Mouse (Mus musculus): Measurements from ENCODE around the gene Fermt1.

Fermt1 gene

DNA sequence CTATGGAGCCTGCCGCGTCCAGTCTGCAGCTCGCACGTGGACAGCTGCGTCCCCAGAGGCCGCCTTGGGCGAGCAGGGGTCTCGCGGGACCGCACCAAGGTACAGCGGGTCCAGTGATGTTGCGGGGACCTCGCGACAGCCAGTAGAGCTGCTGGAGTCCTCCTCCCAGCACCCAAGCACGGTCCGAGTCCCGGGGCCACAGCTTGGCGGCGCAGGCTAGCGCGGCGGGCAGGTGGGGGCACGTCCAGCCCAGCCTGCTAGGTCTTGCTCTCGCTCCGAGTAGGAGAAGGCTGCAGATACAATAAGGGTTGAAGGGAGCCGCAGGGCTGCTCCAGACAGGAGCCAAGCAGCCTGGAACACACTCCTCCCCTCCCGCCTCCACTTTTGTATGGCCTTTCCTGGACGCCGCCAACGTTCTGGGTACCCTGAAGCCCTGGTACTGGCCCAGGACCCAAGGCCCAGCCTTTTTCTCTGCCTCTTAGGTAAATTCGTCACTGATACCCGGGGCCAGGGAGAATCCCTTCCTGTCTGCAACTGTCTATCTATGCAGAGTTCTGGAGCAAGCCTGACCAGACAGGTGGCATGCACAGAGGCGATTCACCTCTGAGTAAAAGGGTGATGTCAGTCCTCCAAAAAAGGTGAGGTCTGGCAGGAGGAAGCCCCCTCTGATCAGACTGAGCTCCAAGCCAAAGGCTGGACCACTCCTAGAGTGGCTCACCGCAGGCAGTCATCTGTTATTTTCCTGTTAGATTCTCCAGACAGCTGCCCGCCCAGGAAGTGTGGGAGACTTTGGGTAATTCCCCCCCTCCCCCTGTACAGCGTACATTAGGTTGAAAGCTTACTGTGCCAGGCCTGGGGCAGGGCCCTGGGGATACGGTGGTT is at the start of gene Fermt1:
Gene Fermt1, minus strand, starts transcription at position 581 of the 882 bp plus-strand sequence.
- no peak for DNase-seq (ENCODE audit: low read depth, low spot score)

GRCm38 (mm10) chr2:132992659-132993531 is 47.2 kb upstream of the Fermt1 start:
- no peak for DNase-seq (ENCODE audit: low read depth, low spot score)

DNA sequence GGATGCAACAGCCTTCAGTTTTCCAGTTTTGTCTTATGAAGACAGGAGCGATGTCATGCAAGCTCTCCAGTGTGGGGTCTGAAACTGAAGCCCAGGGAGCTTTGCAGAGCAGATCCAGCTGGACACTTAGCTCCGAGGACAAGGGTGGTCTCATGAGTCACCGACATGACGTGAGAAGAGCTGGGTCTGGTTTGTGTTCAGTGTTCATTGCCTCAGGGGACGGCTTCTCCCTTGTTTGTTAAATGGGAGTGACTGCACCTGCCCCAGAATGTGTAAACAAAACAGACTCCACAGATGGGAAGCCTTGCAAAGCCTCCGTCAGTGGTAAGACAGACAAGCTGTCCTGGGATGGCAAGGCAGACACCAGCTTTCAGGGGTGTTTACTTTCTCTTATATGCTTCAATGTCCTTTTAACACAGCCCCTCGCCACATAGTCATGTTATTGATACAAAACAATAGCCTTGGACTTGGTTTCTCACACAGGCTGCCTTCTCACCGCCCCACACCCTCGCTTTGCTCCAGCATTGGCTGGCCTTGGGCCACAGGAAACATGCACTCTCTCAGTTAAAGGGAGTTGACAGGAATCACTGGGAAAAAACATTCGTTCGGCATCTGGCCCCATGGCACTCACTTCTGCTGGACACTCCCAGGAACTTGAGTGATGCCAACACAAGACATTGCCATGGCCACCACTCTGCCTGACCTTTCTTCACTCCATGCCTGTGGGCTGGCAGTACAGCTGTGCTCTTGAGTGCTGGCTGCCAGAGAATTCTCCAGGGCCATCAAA is 44.3 kb upstream of the Fermt1 start:
- no peak for DNase-seq (ENCODE audit: low read depth, low spot score)

DNA sequence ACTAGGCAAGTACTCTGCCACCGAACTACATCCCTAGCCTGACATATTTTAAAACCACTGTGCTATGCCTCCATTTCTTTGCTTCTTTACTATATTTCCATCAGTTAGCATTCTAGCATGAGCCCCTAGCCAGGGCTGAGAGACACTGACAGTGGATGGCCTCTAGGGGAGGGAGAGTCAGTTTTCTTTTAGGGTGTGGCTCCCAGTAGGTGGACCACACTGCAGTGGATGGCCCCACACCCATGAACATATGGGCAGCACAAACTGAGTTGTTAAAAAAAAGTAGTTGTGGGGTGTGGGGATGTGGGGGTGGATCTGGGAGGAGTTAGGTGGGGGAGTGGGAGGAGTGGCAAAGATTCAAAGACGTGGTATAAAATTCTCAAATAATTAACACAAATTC is 27.6 kb upstream of the Fermt1 start:
- DNase-seq (ENCODE audit: low read depth, low spot score) = no peak

DNA sequence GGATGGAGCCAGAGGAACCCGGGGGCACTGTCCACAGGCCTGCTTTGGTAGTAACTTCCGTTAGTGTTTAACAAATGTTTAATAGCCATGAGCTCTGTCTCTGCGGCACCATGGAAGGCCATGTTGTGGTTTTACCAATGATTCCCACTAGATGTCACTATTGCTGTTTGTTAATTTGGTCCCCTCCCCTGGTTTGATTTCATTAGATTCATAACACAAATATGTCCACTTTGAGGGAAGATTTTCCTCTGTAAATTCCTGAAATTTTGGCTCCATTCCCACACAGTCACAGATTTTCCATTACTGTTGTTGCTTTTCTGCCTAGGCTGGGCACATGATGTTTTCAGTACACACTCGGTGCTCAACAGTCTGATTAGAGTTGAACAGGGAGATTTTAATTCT is 25.1 kb upstream of the Fermt1 start:
- DNase-seq (ENCODE audit: low read depth, low spot score) = no peak

GRCm38 (mm10) chr2:132957786-132958185 is 12.1 kb upstream of the Fermt1 start:
- DNase-seq (ENCODE audit: low read depth, low spot score) = no peak

- no peak for DNase-seq (ENCODE audit: low read depth, low spot score)
Observed at GRCm38 (mm10) chr2:132952197-132952596, 6.5 kb upstream of the Fermt1 start.

DNA sequence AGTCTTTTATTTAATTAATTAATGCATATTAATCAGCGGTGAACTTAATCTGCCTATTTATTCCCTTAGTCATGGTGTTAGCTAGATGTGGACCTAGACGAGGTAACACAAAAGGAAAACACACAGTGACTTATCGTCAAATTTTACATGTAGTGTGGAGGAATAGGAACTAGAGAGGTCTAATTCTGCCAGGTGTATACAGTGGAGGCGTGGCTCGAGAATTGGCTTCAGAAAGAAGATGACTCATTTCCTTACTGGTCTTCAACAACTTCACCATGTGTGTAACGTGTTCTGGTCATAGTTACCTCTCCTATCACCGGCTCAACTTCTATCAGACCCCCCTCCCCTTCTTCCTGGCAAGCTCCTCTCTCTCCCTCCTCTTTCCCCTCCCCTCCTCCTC is 2.5 kb upstream of the Fermt1 start:
- DNase-seq (ENCODE audit: low read depth, low spot score) = no peak

DNA sequence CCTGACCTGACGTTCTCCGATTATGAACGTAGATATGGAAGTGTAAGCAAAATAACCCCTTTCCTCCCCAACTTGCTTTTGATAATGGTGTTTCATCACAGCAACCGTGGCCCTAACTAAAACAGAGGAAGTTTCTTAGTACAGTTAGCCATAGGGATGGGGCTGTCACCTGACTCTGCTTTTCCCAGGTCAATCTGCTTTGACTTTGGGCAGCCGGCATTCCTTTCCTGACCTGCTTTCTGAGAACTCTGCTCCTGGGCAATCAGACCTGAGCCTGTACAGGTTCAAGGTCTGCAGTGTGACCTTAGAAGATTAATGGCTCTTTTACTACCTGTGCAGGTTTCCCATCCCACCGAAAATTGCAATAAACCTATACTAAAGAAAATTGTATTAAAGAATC is 1.3 kb upstream of the Fermt1 start:
- DNase-seq (ENCODE audit: low read depth, low spot score) = no peak

GRCm38 (mm10) chr2:132944711-132945325 is 888 bp downstream of the Fermt1 start:
- DNase-seq (ENCODE audit: low read depth, low spot score) = no peak

GRCm38 (mm10) chr2:132943997-132944396 is 1.7 kb downstream of the Fermt1 start:
- DNase-seq (ENCODE audit: low read depth, low spot score) = no peak

- DNase-seq (ENCODE audit: low read depth, low spot score) = no peak
Observed at GRCm38 (mm10) chr2:132943596-132943995, 2.1 kb downstream of the Fermt1 start.

DNA sequence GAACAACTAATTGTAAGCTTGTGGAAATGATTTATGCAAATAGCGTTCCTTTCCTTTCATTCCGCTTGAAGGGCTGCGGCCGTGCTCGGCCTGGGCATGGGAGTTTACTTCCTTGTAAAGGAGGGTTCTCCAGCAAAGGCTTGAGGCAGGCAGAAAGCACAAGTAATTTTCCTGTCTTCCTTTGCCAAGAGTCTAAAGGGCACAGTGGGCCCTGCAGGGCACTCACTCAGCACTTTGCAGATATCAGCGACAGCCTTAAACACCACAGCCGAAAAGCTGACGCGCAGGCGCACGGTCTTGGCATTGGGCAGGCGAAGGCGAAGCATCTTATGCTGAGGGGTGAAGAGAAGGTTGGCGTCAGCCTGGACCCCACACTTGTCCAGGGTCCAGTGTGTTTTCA is 6.7 kb downstream of the Fermt1 start:
- no peak for DNase-seq (ENCODE audit: low read depth, low spot score)

GRCm38 (mm10) chr2:132936176-132936575 is 9.5 kb downstream of the Fermt1 start:
- DNase-seq (ENCODE audit: low read depth, low spot score) = no peak

DNA sequence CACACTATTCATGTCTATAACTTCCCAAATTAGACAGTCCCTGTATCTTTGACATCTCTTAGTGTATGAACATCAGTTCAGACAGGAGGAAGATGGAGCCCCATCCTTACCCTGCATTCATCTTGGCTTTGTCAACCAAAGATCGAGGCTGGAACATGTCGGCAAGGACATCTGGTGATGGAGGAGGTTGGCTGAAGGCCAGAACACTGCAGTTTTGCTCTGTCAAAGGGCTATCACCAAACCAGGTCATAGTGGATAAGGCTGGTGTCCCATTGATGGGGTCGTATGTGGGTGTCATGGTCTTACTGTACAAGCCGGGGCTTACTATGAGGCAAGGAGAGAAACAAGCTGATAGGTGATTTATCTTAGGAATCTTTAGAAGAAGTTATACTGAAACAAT is 11.0 kb downstream of the Fermt1 start:
- DNase-seq (ENCODE audit: low read depth, low spot score) = no peak

GRCm38 (mm10) chr2:132934142-132934541 is 11.6 kb downstream of the Fermt1 start:
- no peak for DNase-seq (ENCODE audit: low read depth, low spot score)

- DNase-seq (ENCODE audit: low read depth, low spot score) = no peak
Observed at GRCm38 (mm10) chr2:132928999-132929398, 16.7 kb downstream of the Fermt1 start.

GRCm38 (mm10) chr2:132927871-132928270 is 17.8 kb downstream of the Fermt1 start:
- no peak for DNase-seq (ENCODE audit: low read depth, low spot score)

- no peak for DNase-seq (ENCODE audit: low read depth, low spot score)
Observed at GRCm38 (mm10) chr2:132927298-132927697, 18.4 kb downstream of the Fermt1 start.

GRCm38 (mm10) chr2:132923290-132924085 is 22.2 kb downstream of the Fermt1 start:
- no peak for DNase-seq (ENCODE audit: low read depth, low spot score)

Data from c-Kit-negative CD71-positive TER-119-positive erythroid progenitor cells, embryonic 14.5 days (primary cell).